Mouse (Mus musculus) 416B (cell line): Measurements from ENCODE around the gene N4bp1.

Experiments
- DNase-seq: peaks from one replicate; pipeline ENCODE4 v3.0.0; 2011; ENCODE audit warnings: low read depth

The N4bp1 gene

GRCm38 (mm10) chr8:86762806-86763205 lies 122.3 kb downstream of the N4bp1 start:
- DNase-seq, result no peak

GRCm38 (mm10) chr8:86760746-86761145 lies 124.3 kb downstream of the N4bp1 start:
- no peak for DNase-seq

GRCm38 (mm10) chr8:86759090-86759491 lies 126.0 kb downstream of the N4bp1 start:
- no peak for DNase-seq

- DNase-seq, result no peak
Measured at GRCm38 (mm10) chr8:86758651-86759050, 126.4 kb downstream of the N4bp1 start.
